Mouse (Mus musculus) kidney, postnatal 36 days (tissue): Measurements from ENCODE around the gene Hif3a.
"Not testable (repeated sequence)": the region's sequence is repeated elsewhere in the genome, so short reads cannot be mapped to it uniquely, and the experiment has no call there.

Source experiments
- DNase-seq, 2 experiments: peaks; one replicate each; pipeline ENCODE4 v3.0.0; 2021 to 2022; ENCODE audit warnings: mixed read lengths in 2 of 2

The Hif3a gene

DNA sequence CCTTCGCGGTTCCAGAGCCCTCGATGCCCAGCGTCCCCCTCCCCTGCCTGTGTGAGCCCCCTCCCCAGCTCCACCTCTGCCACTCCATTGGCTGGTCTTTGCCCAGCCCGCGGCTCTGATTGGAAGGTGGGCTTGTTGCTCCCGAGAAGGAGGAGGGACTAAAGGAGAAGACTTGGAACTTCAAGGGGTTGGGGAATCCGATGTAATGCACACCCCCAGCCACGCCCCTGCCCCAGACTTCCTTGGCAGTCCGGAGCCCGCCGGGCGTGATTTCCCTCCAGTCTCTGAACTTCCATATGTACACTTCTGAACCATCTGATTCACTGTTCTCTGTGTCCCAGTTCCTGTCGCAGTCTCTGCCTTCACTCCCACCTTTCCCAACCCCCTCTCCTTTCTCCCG, at the start of gene Hif3a:
Hif3a (minus strand) TSS at position 39 of the 400 bp plus-strand sequence.
- DNase-seq = peak; percentile 59 to 83

DNA sequence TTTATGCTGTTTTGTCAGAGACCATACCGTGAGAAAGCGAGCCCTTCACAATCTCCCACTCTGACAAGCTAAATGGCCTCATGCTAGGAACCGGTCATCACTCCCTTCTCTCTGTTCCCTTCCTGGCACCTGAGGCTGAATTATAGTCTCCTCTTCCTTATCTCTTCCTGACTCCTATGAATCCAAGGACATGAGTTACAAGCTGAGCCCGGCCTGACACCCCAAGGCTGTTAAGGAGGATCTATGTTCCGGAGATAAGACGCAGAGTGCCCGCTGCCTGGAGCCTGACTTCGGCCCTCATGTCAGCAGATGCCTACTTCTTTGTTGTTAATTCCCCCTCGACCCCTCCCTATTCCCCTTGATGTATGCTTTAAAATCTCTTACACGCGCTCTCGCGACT, 39.4 kb upstream of the Hif3a start:
- DNase-seq = not testable (repeated sequence)

DNA sequence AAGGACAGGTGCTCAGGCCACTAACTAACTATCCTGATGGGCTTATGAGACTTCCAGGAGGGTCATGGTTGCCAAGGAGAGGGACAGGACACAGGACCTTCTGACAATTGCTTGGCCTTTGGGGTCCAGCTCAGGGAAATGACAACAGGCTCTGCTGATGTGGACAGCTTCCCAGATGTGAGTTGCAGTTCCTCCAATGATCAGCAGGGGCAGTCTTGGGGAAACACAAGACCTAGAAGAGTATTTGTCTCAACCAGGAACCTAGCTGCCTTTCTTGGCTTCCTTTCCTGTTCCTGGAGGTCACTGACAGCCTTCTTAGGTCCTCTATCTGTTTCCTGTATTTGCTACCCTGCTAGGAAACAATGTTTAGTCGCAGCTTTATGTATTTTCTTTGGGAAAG, 29.1 kb upstream of the Hif3a start:
- peak in 1 of 2 experiments; percentile 54 for DNase-seq

DNA sequence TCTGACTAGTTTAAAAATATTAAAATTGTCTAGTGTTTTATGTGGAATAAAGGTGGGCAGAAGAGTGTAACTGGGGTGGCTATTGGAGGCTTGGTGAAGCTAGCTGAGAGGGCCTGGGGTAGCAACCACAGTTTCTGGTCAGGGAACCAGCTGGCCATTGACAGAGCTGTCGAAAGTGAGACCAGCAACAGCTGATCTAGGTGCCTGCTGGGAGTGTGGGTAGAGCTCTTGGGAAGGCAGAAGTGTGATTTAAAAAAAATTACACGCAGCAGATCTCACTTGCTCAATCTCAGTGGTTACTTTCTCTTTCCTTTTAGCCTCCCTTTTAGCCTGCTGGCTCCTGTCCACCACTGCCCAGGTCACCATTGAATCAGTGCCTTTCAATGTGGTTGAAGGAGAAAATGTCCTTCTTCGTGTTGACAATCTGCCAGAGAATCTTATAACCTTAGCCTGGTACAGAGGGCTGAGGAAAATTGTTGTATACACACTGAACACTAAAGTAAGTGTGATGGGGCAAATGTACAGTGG, 27.9 kb upstream of the Hif3a start:
- DNase-seq = no peak

DNA sequence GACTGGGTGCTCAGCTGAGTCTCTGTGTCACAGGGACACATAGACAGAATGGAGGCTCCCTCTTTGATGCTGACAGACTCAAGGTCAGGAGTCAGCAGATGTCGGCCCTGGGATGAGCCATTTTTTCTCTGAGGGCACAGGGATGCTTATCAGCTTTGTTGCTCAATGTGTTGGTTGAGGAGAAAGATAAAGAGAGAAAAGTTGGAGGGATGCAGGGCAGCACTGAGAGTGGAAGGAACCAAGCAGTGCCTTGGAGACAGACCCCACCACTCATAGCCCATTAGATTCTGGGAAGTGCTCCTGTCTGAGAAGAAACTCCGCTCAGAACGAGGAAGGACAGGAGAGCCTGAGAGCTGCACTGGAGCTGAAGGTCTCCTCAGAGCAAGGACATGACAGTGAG, 25.5 kb upstream of the Hif3a start:
- no peak for DNase-seq

DNA sequence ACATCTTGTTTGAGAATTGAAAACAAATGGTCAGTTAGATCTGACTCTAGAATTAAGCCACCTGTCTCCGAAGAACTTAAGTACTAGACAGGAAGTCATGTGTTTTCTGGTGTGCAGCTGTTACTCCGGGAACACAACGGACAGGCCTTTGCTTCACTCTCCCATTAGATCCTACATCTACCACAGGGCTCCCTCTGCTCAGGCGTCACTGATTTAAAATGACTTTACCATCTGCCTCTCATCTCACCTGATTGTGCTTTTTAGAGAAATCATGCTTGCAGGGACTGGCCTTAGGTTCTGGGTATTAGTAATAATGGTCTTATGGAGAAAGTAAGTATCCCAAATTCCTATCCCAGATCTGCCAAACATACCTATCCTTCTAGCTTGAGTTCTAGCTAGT, 20.5 kb upstream of the Hif3a start:
- no peak for DNase-seq

DNA sequence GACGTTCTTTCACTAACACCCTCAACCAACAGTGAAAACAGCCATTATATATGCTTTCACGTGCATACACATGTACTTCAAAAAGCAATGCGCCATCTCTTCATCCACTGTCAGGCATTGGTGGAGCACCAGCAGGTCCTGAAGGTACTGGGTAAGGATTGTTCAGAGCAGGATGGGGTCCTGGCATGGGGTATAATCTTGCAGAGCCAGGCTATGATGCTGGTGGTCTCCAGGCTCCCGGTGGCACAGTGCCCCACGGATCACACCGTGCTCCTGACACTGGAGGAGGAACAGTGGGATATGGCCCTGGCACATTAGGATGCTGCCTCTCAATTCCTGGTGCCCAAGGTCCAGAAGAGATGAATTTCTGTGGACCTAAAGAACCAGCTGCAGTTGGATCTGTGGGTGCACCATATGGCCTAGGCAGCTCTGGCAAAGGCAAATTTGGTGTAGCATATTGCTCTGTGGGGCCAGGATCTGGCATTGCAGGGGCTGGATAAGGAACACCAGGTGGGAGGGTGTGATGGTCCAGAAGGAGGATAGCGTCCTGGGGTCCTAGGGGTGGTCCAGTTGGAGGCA, 15.9 kb upstream of the Hif3a start:
- DNase-seq = no peak

DNA sequence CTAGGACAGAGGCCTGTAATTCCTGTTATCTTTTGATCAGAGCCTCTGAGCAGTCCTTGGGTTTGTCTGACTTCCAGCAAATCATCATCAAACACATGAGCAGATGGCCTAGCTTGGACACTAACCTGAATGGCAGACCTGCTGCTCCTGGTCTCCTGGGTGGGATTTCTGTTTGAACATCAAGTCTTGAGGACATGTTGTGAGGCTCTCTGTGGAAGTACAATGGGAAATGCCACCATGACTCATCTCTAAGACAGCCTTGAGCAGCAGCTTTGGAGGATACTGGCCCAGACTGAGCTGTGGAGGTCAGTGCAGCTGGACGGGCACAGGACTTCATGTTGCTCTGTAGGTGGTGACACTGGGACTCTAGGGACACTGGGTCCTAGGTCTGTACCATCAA, 14.3 kb upstream of the Hif3a start:
- no peak for DNase-seq

DNA sequence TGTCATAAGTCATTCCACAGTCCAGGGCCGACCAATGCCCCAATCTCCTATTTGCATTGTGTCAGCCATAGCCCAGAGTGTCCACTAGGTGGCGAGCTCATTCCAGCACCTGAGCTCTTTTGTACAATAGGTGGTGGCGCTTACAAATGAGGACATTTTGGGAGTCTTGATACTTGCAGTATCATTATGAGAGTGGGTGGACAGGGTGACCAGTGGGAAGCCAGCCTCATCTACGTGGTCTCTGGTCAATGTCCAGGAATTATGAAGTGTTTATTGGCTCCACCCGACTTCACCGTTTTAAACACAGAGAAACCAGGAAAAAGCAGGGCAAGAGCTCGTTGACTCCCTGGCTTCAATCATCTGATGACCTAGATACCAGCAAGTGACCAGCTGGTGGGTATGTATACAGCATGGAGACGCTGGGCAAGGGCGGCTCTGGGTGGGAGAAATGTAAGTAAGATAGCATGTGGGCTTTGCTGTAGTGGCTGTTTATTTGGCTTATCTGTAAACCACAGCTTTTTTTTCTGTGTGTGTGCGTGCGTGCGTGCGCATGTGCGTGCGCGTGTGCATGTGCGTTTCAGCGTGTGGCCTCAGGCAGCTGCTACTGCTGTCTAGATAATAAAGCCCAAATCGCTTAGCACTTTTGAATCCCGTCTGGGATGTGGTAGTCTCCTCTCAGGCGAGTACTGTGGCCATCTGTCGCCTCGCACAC, 11.8 kb upstream of the Hif3a start, which contains the start of gene Psg16:
Psg16 (plus strand) TSS at position 137 of the 712 bp plus-strand sequence.
- peak; percentile 59 to 81 for DNase-seq

DNA sequence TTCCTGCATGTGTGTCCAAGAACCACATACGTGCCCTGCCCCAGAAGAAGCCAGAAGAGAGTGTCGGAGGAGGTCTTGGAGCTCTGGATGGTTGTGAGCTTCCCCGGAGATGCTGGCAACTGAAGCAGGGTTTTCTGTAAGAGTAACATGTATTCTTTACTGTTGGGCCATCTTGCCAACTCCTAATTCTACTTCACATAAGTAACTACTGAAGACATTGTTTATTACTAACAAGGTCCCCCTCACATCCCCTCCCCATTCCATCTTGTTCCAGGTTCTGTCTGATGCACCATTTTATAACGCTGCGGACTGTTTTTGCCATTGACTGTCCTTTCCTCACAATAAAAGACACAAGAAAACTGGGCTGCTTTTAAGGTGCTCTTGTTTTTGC, 11.3 kb upstream of the Hif3a start:
- no peak for DNase-seq

DNA sequence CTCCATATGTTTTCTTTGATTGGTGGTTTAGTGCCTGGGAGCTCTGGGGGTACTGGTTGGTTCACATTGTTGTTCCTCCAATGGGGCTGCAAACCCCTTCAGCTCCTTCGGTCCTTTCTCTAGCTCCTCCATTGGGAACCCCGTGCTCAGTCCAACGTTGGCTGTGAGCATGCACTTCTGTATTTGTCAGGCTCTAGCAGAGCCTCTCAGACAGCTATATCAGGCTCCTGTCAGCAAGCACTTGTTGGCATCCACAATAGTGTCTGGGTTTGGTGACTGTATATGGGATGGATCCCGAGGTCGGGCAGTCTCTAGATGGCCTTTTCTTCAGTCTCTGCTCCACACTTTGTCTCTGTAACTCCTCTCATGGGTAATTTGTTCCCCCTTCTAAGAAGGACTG, 5.4 kb upstream of the Hif3a start:
- DNase-seq = not testable (repeated sequence)

DNA sequence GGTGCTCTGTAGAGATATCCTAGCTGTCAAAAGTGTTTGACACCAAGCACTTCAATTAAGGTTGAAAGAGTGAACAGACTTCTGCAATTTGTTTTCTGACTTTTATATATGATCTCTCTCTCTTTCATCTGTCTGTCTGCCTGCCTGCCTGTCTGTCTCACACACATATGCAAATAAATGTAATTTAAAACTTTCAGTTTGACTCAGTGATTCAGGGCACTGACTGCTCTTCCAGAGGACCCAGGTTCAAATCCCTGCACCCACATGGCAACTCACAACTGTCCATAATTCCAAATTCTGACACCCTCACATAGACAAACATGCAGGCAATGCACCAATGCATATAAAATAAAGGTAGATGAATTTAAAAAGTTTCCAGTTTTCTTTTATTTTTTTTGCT, 4.8 kb upstream of the Hif3a start:
- no peak for DNase-seq

DNA sequence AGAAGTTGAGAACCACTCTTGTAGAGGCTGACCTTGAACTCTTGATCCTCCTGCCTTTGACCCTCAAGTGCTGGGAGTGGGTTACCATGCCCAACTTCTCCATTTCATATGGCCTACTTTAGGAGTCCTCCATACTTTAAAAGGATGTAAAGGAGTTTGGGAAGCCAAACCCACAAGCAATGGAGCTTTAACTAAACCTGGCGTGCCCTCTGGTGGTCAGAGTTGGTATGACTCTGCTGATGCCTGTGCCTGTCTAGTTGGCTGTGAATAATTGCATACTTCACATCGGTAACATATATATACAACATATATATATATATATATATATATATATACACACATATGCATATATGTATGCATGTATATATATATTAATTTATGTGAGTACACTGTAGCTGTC, 4.2 kb upstream of the Hif3a start:
- peak; percentile 83 to 93 for DNase-seq

DNA sequence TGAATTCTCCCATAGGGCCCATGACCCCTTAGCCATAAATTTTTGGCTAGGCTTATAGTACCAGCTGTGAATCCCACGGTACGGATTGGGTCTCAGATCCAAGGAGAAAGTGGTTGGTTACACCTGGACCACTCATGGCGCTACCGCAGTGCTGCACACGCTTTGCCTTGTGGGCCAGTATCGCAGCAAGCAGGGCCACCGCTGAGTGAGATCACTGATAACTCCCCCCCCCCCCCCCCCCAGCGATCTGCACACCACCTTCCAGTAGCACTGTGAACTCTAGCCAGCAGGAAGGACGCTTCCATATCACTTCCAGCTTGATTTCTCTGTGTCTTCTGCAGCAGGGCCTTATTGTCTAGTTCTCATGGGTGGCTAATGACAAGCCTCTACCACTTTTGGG, 3.4 kb upstream of the Hif3a start:
- no peak for DNase-seq

DNA sequence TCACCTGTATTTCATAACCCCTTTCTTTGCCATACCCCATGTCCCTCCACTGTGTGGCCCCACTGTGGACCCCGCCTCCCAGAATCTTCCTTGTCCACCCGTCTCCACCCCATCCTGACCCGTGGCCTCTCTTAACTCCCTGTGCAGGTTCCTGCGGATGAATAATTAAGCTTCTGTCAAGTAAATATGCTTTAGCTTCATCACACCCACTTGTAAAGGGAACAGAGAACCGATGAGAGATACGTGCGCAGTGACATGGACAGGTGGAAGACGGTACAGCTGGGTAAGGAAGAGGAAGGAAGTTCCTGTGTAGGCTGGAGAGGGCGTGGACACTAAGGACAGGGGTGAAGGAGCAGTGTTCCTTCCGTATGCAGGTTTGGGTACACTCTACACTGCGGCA, 618 bp upstream of the Hif3a start:
- DNase-seq = peak; percentile 33 to 75

DNA sequence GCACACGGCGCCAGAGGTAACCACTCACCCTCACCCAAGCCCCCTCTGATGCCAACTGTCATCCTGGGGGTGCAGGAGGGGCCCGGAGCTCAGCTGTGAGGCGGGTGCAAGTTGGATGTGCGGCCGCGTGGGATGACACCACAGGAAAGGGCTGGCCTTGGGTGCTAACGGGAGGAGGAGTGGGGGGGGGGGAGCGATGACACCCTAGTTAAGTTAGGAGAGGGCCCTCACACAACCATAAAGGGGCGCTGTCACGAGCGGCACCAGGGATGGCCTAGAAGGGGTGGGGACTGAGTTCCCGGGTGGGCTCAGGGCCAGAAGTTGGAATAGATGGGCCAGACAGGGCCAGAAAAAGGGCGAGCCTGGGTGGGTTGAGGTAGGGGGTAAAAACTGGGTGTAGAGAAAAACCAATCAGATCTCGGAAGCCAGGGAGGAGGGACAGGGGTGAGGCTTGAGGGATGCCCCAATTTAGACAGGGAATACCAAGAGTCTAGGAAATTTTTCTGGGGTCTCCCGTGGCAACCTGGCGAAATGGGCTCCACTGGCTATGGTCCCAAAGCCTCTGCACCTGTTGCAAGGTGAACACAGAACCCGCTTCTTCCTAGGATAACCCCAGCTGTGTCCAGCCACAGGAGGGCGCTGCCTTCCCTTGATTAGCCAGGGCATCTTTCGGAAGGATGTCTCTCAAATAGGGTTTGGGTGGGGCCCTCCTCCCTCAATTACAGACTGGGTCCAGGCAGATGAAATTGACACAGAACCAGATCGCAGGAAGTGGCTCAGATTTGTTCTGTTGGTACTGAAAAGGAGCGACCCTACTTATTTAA, 1.2 kb downstream of the Hif3a start:
- DNase-seq = peak; percentile 35 to 45

DNA sequence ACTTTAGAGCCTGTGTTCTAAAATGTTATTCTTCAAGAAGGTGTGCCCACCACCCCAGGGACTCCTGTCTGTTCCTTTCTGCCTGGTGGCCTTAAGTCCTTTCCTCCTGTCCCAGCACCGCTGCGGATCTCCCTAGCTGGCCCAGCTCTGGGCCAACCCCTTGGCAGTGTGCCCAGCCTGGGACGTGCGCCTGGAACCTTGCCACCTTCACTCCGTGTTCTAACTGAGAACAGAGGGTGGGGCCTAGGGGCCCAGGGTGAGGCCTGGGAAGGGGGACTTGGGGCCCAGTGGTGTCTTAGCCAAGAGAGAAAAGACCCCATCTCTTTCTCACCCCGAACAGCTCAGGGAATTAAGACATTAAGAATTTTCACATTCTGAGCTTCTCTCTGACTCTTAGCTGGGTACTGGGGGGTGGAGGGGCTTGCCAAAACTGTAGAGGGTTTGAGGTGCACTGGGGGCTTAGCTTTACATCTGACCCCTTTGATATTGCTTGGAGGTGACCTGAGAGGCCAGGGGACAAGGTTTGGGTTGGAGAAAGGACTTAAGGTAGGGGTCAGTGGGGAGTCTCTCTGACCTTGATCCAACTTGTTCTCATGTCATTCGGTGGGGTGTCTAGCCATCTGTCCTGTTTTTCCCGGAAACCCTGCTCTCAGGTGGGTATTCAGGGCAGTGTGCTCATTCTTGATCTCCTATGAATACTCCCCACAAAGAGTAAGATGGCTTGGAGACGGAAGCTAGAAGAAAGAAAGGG, 2.0 kb downstream of the Hif3a start:
- peak; percentile 98 to 99 for DNase-seq

DNA sequence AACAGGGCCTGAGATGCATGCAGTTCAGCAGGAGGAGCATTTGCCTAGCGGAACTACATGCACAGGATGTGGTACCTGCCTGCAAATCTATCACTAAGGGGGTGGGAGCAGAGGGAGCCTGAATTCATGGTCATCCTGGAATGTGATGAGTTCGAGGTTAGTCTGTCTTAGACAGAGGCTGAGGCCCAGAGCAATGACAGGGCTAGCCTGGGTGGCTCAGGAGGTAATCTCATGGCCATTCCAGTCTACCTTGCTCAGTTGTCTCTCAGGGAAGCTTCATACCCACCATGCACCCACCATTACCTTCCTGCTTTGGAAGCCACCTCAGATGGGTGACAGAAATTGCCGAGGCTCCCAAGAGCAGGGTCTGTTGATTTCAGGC, 2.8 kb downstream of the Hif3a start:
- DNase-seq = peak in 1 of 2 experiments; percentile 13

DNA sequence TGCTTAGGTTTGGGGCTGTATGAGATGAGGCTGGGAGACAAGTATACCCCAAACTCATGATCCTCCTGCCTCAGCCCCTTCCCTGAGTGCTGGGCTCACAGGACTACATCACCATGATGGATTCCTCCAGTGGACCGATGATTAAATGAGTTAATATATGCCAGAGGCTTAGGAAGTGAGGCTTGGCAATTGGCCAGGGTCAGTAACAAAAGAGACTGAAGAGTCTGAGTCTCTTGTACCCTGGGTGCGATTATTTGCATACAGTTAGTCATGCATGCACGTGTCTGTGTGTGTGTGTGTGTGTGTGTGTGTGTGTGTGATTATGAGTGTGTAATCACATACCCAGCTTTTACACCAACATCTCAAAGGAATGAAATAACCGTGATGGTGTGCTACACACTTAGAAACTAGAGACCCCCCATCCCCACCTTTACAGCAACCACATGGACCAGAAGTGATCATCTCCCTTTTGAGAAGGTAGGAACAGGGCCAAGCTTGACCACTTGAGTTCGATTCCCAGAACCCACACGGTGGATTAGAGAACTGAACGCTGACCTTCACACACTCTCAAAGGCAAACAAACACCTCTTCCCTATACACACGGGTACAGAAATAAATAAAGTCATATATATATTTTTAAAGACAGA, 3.3 kb downstream of the Hif3a start:
- peak; percentile 80 to 91 for DNase-seq

DNA sequence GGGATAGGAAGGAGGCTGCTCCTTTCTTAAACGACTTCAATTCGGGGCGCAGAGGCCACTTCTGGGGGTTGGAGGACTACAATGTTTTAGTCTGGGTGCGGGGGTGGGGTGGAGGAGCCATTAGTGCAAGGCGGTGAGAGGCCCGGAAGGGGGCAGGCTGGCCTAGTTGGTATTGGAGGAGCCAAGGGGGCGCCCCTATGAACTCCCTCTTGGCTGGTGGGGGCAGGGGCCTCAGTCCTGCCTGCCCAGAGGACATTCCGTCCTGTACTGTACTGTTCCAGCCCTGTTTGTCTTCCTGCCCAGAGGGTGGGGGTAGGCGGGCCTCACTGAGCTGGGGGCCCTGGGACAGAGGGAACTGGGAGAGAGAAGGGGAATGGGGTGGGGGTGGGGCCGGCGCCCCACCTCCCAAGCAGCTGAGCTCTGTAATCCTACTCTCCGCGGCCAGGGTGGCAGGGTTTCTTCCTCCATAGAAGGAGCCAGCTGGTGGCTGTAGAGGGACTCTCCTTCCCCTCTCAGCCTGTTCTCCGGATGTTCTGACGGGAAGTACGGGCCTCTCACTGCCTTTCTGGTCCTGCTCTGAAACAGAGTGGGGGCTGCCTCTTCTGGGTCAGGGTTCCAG, 4.0 kb downstream of the Hif3a start:
- peak; percentile 87 to 97 for DNase-seq

DNA sequence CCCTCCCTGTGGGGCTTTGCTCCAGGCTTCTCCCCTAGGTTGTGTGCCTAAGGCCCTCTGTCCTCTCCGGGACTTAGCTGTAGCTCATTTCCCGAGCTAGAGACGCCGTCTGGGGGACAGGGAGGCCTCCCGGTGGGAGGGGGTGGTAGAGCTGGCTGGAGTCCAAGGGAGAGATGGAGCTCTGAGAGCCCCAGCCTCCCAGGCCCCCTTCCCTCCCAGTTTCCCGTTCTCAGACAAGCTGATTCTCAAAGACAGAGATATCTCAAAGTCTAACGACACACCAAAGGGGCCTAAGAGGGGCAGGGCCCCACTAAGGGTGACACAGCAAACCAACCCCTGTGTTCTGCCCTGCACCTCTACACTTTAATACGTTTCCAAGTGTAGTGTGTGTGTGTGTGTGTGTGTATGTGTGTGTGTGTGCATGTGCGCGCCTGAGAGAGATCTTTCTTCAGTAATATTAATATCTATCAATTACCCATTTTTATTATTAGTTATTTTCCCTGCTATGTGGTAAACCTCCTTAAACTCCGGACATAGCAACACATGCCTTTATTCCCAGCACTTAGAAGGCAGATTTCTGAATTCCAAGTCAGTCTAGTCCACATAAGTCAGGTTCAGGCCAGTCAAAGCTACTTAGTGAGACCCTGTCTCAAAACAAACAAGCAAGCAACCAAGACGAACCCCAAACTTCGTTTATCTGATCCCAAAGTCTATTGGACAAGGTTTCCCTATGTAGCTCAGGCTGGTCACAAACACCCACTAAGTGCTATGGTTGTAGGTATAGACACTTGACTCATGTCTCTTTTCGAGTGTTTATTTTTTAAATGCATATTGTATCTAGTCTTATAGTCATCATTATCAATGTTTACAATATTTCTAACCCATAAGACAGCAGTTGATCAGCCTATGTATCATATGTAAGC, 5.4 kb downstream of the Hif3a start:
- DNase-seq = peak; percentile 49
